Mouse (Mus musculus) layer of hippocampus, adult 8-10 months (tissue): ENCODE results near the gene Icam4. TPM values are rescaled to one million over a fixed set of nuclear protein-coding genes. Genes with fewer than 3 reads are reported as not detected.

Experiments
- DNase-seq, 2 experiments: peaks; one replicate each; pipeline ENCODE4 v3.0.0; 2022; ENCODE audit warnings: low spot score in 2 of 2
- total RNA-seq, 4 experiments: library from RNA; stranded (reverse); gene quantifications; 2 replicates each; pipeline ENCODE4 v1.2.4; 2022

Gene Icam4
- total RNA-seq, 4 experiments from 2014 or later, result 0.49 to 1.8 (median 1.4) TPM

GRCm38 (mm10) chr9:21011846-21012312 lies 17.3 kb upstream of the Icam4 start:
- DNase-seq, result peak in 1 of 2 experiments; percentile 14

- no peak for DNase-seq
Measured at GRCm38 (mm10) chr9:21012368-21012767, 16.8 kb upstream of the Icam4 start.

- no peak for DNase-seq
Measured at GRCm38 (mm10) chr9:21014691-21015570, 14.2 kb upstream of the Icam4 start.

GRCm38 (mm10) chr9:21015571-21016130 lies 13.5 kb upstream of the Icam4 start, which contains the start of gene Icam1:
TSS of gene Icam1 (plus strand) at chr9:21015985.
- no peak for DNase-seq

- DNase-seq, result no peak
Measured at GRCm38 (mm10) chr9:21016331-21017176, 12.6 kb upstream of the Icam4 start.

GRCm38 (mm10) chr9:21017177-21017575 lies 12.0 kb upstream of the Icam4 start:
- no peak for DNase-seq

GRCm38 (mm10) chr9:21018600-21018999 lies 10.6 kb upstream of the Icam4 start:
- no peak for DNase-seq

- no peak for DNase-seq
Measured at GRCm38 (mm10) chr9:21021363-21021762, 7.8 kb upstream of the Icam4 start.

- no peak for DNase-seq
Measured at GRCm38 (mm10) chr9:21022288-21022687, 6.9 kb upstream of the Icam4 start.

GRCm38 (mm10) chr9:21022726-21023125 lies 6.4 kb upstream of the Icam4 start:
- no peak for DNase-seq

- no peak for DNase-seq
Measured at GRCm38 (mm10) chr9:21025258-21025810, 3.8 kb upstream of the Icam4 start.

GRCm38 (mm10) chr9:21026849-21027248 lies 2.3 kb upstream of the Icam4 start:
- DNase-seq, result no peak

GRCm38 (mm10) chr9:21027774-21028290 lies 1.3 kb upstream of the Icam4 start:
- no peak for DNase-seq

- no peak for DNase-seq
Measured at GRCm38 (mm10) chr9:21028560-21029110, 538 bp upstream of the Icam4 start.

GRCm38 (mm10) chr9:21030055-21030600 lies 955 bp downstream of the Icam4 start:
- DNase-seq, result peak in 1 of 2 experiments; percentile 20

GRCm38 (mm10) chr9:21030781-21031250 lies 1.6 kb downstream of the Icam4 start:
- peak; percentile 83 to 84 for DNase-seq

GRCm38 (mm10) chr9:21031251-21031895 lies 2.2 kb downstream of the Icam4 start:
- DNase-seq, result peak; percentile 80 to 84

- peak; percentile 83 to 87 for DNase-seq
Measured at GRCm38 (mm10) chr9:21031896-21032351, 2.8 kb downstream of the Icam4 start, which contains the start of gene Icam5. TSS of gene Icam5 (plus strand) at chr9:21032073.

- no peak for DNase-seq
Measured at GRCm38 (mm10) chr9:21032491-21032890, 3.3 kb downstream of the Icam4 start.

- peak in 1 of 2 experiments; percentile 70 for DNase-seq
Measured at GRCm38 (mm10) chr9:21033136-21033535, 4.0 kb downstream of the Icam4 start.
